In genomic region chr14:28339146-28339545, GRCm38 (mm10) we compare ENCODE assay signal across 16 mouse cellular contexts.
"Had no signal": no experiment of that assay in that cellular context is flagged by ENCODE, and none has a peak within 500 bp of the region (broad histone marks: within the 10 kb centered on the region; RNA-seq: fewer than 3 reads in every experiment).

No protein-coding gene starts in this region.

- H3K27ac ChIP-seq: neural tube, embryonic 13.5 days; neural tube, embryonic 15.5 days; stomach, embryonic 15.5 days; stomach, postnatal 0 days had no signal

- DNase-seq: retina, postnatal 1 day; right cerebral cortex, adult 18-20 months; right cerebral cortex, postnatal 14 days; right cerebral cortex, postnatal 25 days; right cerebral cortex, postnatal 4 days; spleen, adult 18-20 months; thymus, adult 18-20 months; thymus, adult 2 months; thymus, postnatal 14 days; thymus, postnatal 25 days; thymus, postnatal 36 days; thymus, postnatal 4 days had no signal

- H3K4me3 ChIP-seq: neural tube, embryonic 13.5 days; neural tube, embryonic 15.5 days; stomach, embryonic 15.5 days had no signal

- H3K36me3 ChIP-seq: neural tube, embryonic 13.5 days; neural tube, embryonic 15.5 days; stomach, embryonic 15.5 days had no signal

- H3K4me1 ChIP-seq: neural tube, embryonic 15.5 days; stomach, embryonic 15.5 days had no signal

- H3K27me3 ChIP-seq: neural tube, embryonic 13.5 days; neural tube, embryonic 15.5 days; stomach, embryonic 15.5 days had no signal

- H3K9me3 ChIP-seq: neural tube, embryonic 13.5 days; neural tube, embryonic 15.5 days; stomach, embryonic 15.5 days had no signal
